Mouse (Mus musculus) midbrain, embryonic 16.5 days (tissue): ENCODE results near the gene Pradc1. TPM values are rescaled to one million over a fixed set of nuclear protein-coding genes. Genes with fewer than 3 reads are reported as not detected.
"Not testable (repeated sequence)": the region's sequence is repeated elsewhere in the genome, so short reads cannot be mapped to it uniquely, and the experiment has no call there.

ENCODE experiments used
- ATAC-seq: fragments of 200-750 bp; cut with Nextera tagmentation; 2 replicates; pipeline ENCODE4 v1.8.0; 2017; ENCODE audit warnings: moderate TSS enrichment
- H3K27ac ChIP-seq: fragments of 300-500 bp; sonication (generic); 2 replicates; pipeline ENCODE4 v1.5.1; 2014; ENCODE audit warnings: mild to moderate bottlenecking, low read length, mixed read lengths
- H3K27me3 ChIP-seq: fragments of 300-500 bp; sonication (generic); 2 replicates; pipeline ENCODE4 v1.6.1; 2014; ENCODE audit warnings: low read depth, low read length, mixed read lengths; ENCODE audit not compliant: control insufficient read depth, insufficient read depth
- H3K36me3 ChIP-seq: fragments of 300-500 bp; sonication (generic); 2 replicates; pipeline ENCODE4 v1.6.1; 2014; ENCODE audit warnings: mild to moderate bottlenecking, low read length, moderate library complexity, mixed read lengths; ENCODE audit not compliant: control insufficient read depth, insufficient read depth
- H3K4me1 ChIP-seq: fragments of 300-500 bp; sonication (generic); 2 replicates; pipeline ENCODE4 v1.6.1; 2014; ENCODE audit warnings: mild to moderate bottlenecking, low read length, mixed read lengths; ENCODE audit not compliant: control insufficient read depth, insufficient read depth
- H3K4me2 ChIP-seq: fragments of 300-500 bp; sonication (generic); 2 replicates; pipeline ENCODE4 v1.6.1; 2014; ENCODE audit warnings: mild to moderate bottlenecking, low read length, mixed read lengths
- H3K4me3 ChIP-seq: fragments of 300-500 bp; sonication (generic); 2 replicates; pipeline ENCODE4 v1.5.1; 2014; ENCODE audit warnings: low read depth, mild to moderate bottlenecking, low read length, moderate library complexity, mixed read lengths
- H3K9ac ChIP-seq: fragments of 300-500 bp; sonication (generic); 2 replicates; pipeline ENCODE4 v1.6.1; 2014; ENCODE audit warnings: low read depth, low read length, mixed read lengths
- H3K9me3 ChIP-seq: fragments of 300-500 bp; sonication (generic); replicated peaks from 2 replicates; pipeline ENCODE4 v1.6.1; 2014; ENCODE audit warnings: mild to moderate bottlenecking, low read length, mixed read lengths; ENCODE audit not compliant: control insufficient read depth, poor library complexity, severe bottlenecking
- whole genome bisulfite sequencing: fragments of 180-500 bp; shearing (Covaris S2); extraction: QIAGEN DNeasy Blood & Tissue Kit; methylation state at CpG from one replicate; pipeline ENCODE4 v1.1.7; 2014; 5-methylcytosine and 5-hydroxymethylcytosine counted together
- polyA plus RNA-seq: library from polyadenylated mRNA; unstranded; fragments of >200 nt; fragmentation: Nextera tagmentation; extraction: Ambion mirVana; gene quantifications from 2 replicates; pipeline ENCODE4 v1.2.1, GENCODE M21; 2015

Gene Pradc1
- polyA plus RNA-seq, 1 experiment from 2014 or later = 24.7 TPM

GRCm38 (mm10) chr6:85469660-85470430, 18.1 kb upstream of the Pradc1 start:
- no peaks in the 10 kb centered on the region for H3K9me3 ChIP-seq
- H3K4me3 ChIP-seq = no peak overlapping the region
- H3K27me3 ChIP-seq = no peaks in the 10 kb centered on the region
- H3K27ac ChIP-seq = no peak overlapping the region
- H3K4me2 ChIP-seq = no peak overlapping the region
- no peaks in the 10 kb centered on the region for H3K4me1 ChIP-seq
- 81% methylated on average over 5 of the region's 5 CpGs for WGBS
- H3K9ac ChIP-seq = no peak overlapping the region
- H3K36me3 ChIP-seq = peaks cover 48% of the 10 kb centered on the region
- ATAC-seq = no peak

GRCm38 (mm10) chr6:85465381-85465780, 13.6 kb upstream of the Pradc1 start:
- Histone ChIP-seq H3K36me3 (peaks cover 57% of the 10 kb centered on the region), H3K9me3 (no peaks in the 10 kb centered on the region), H3K9ac (no peak overlapping the region), H3K4me2 (no peak overlapping the region), H3K27ac (no peak overlapping the region), H3K4me1 (no peaks in the 10 kb centered on the region), H3K27me3 (no peaks in the 10 kb centered on the region), H3K4me3 (no peak overlapping the region)
- no peak for ATAC-seq

- Histone ChIP-seq H3K9ac (no peak overlapping the region), H3K9me3 (no peaks in the 10 kb centered on the region), H3K4me1 (peaks cover 20% of the 10 kb centered on the region), H3K27ac (no peak overlapping the region), H3K36me3 (peaks cover 22% of the 10 kb centered on the region), H3K4me3 (no peak overlapping the region), H3K4me2 (no peak overlapping the region), H3K27me3 (no peaks in the 10 kb centered on the region)
- WGBS = 91% methylated on average over 2 of the region's 2 CpGs
- no peak for ATAC-seq
These were observed 7.9 kb upstream of the Pradc1 start for GRCm38 (mm10) chr6:85459621-85460020.

GRCm38 (mm10) chr6:85452816-85453215, 1.0 kb upstream of the Pradc1 start:
- H3K4me3 ChIP-seq = peak overlapping the region; percentile 61

GRCm38 (mm10) chr6:85452411-85452665, 568 bp upstream of the Pradc1 start:
- Histone ChIP-seq H3K27me3 (no peaks in the 10 kb centered on the region), H3K9me3 (no peaks in the 10 kb centered on the region), H3K36me3 (no peaks in the 10 kb centered on the region), H3K4me2 (peak overlapping the region; percentile 79), H3K27ac (peak overlapping the region; percentile 92), H3K4me3 (peak overlapping the region; percentile 61), H3K9ac (peak overlapping the region; percentile 86), H3K4me1 (peaks cover 45% of the 10 kb centered on the region)
- no peak for ATAC-seq
- WGBS = under 1% methylated on average over 15 of the region's 15 CpGs

More at GRCm38 (mm10) chr6:85452816-85453215, 1.0 kb upstream of the Pradc1 start:
- no peak for ATAC-seq
- peak overlapping the region; percentile 92 for H3K27ac ChIP-seq
- peaks cover 45% of the 10 kb centered on the region for H3K4me1 ChIP-seq
- WGBS = 14% methylated on average over 7 of the region's 7 CpGs
- H3K9me3 ChIP-seq = no peaks in the 10 kb centered on the region
- no peaks in the 10 kb centered on the region for H3K36me3 ChIP-seq
- no peaks in the 10 kb centered on the region for H3K27me3 ChIP-seq
- peak overlapping the region; percentile 86 for H3K9ac ChIP-seq
- H3K4me2 ChIP-seq = peak overlapping the region; percentile 79

GRCm38 (mm10) chr6:85450697-85451663, 790 bp downstream of the Pradc1 start, which contains the start of gene Cct7:
Cct7 (plus strand) TSS chr6:85451514.
- peak within 1 kb of the TSS; percentile 92 for H3K27ac ChIP-seq
- H3K36me3 ChIP-seq = peaks cover 5% of the 10 kb centered on the region
- peak within 1 kb of the TSS; percentile 79 for H3K4me2 ChIP-seq
- H3K9ac ChIP-seq = peak within 1 kb of the TSS; percentile 86
- ATAC-seq = peak; percentile 93
- H3K4me1 ChIP-seq = peaks cover 35% of the 10 kb centered on the region
- no peaks in the 10 kb centered on the region for H3K27me3 ChIP-seq
- 3% methylated on average over 75 of the region's 96 CpGs for WGBS
- peak within 1 kb of the TSS; percentile 61 for H3K4me3 ChIP-seq
- no peaks in the 10 kb centered on the region for H3K9me3 ChIP-seq

- ATAC-seq = not testable (repeated sequence)
- 63% methylated on average over 1 of the region's 1 CpGs for whole genome bisulfite sequencing
These were observed 1.6 kb downstream of the Pradc1 start for GRCm38 (mm10) chr6:85450140-85450539.

GRCm38 (mm10) chr6:85447351-85447750, 4.4 kb downstream of the Pradc1 start:
- no peak overlapping the region for H3K4me2 ChIP-seq
- no peak overlapping the region for H3K4me3 ChIP-seq
- H3K27me3 ChIP-seq = no peaks in the 10 kb centered on the region
- 86% methylated on average over 6 of the region's 6 CpGs for WGBS
- H3K9me3 ChIP-seq = no peaks in the 10 kb centered on the region
- ATAC-seq = no peak
- H3K9ac ChIP-seq = no peak overlapping the region
- H3K27ac ChIP-seq = no peak overlapping the region
- peaks cover 16% of the 10 kb centered on the region for H3K36me3 ChIP-seq
- H3K4me1 ChIP-seq = 0 out of 2 replicates have a peak, but pooled peaks cover 5% of the 10 kb centered on the region

More at GRCm38 (mm10) chr6:85450140-85450539, 1.6 kb downstream of the Pradc1 start:
- H3K9me3 ChIP-seq, H3K9ac ChIP-seq, H3K4me2 ChIP-seq, H3K27me3 ChIP-seq, H3K27ac ChIP-seq, H3K4me3 ChIP-seq: not testable (repeated sequence)
- peaks cover 31% of the 10 kb centered on the region for H3K4me1 ChIP-seq
- peaks cover 12% of the 10 kb centered on the region for H3K36me3 ChIP-seq

- no peaks in the 10 kb centered on the region for H3K27me3 ChIP-seq
- H3K4me3 ChIP-seq = no peak overlapping the region
- H3K4me2 ChIP-seq = no peak overlapping the region
- H3K27ac ChIP-seq = no peak overlapping the region
- 72% methylated on average over 5 of the region's 5 CpGs for WGBS
- no peak overlapping the region for H3K9ac ChIP-seq
- no peaks in the 10 kb centered on the region for H3K9me3 ChIP-seq
- peaks cover 16% of the 10 kb centered on the region for H3K36me3 ChIP-seq
- no peaks in the 10 kb centered on the region for H3K4me1 ChIP-seq
- ATAC-seq = no peak
These were observed 6.5 kb downstream of the Pradc1 start for GRCm38 (mm10) chr6:85445286-85445685.
